ENCODE assay signal across 16 mouse cellular contexts in genomic region chr10:79806331-79806730, GRCm38 (mm10). TPM values are rescaled to one million over a fixed set of nuclear protein-coding genes. Genes with fewer than 3 reads are reported as not detected.
A peak's percentile ranks its signal among the peaks of the same experiment; 100 is the strongest.
DNase-seq lines count a peak whose midpoint lies in the region; ATAC-seq and TF ChIP-seq lines count a peak whose summit lies in the region.
"Had no signal": no experiment of that assay in that cellular context is flagged by ENCODE, and none has a peak within 500 bp of the region (broad histone marks: within the 10 kb centered on the region; RNA-seq: fewer than 3 reads in every experiment).

No protein-coding gene starts in this region.

- H3K9ac ChIP-seq in kidney, embryonic 15.5 days: no peak overlapping the region
- H3K9ac ChIP-seq: intestine, embryonic 15.5 days; liver, embryonic 15.5 days had no signal

- no peaks in the 10 kb centered on the region for H3K27me3 ChIP-seq in heart, embryonic 10.5 days (ENCODE audit: insufficient read depth, poor library complexity, severe bottlenecking)
- H3K27me3 ChIP-seq in kidney, embryonic 15.5 days: no peaks in the 10 kb centered on the region
- peaks cover 4% of the 10 kb centered on the region; the same call in 1 of the 2 replicates for H3K27me3 ChIP-seq in E14TG2a.4 (ENCODE audit: insufficient read depth, low read length)
- H3K27me3 ChIP-seq in embryonic facial prominence, embryonic 10.5 days (replicated peaks; ENCODE audit: low read depth, poor library complexity, severe bottlenecking): no peaks in the 10 kb centered on the region
- H3K27me3 ChIP-seq: intestine, embryonic 15.5 days; liver, embryonic 15.5 days had no signal

- ATAC-seq in kidney, embryonic 15.5 days (replicated peaks; ENCODE audit: low FRiP score): no peak
- ATAC-seq: CD4-positive, CD25-positive, alpha-beta regulatory T cell, adult 4 months; forebrain, embryonic 14.5 days had no signal

- H3K4me2 ChIP-seq in kidney, embryonic 15.5 days: no peak overlapping the region
- H3K4me2 ChIP-seq: intestine, embryonic 15.5 days; liver, embryonic 15.5 days had no signal

- peaks cover 28% of the 10 kb centered on the region for H3K36me3 ChIP-seq in heart, embryonic 10.5 days
- H3K36me3 ChIP-seq in kidney, embryonic 15.5 days: peaks cover 43% of the 10 kb centered on the region
- H3K36me3 ChIP-seq in E14TG2a.4 (ENCODE audit: insufficient read depth, low read length): peaks cover 20% of the 10 kb centered on the region
- peaks cover 54% of the 10 kb centered on the region for H3K36me3 ChIP-seq in embryonic facial prominence, embryonic 10.5 days (replicated peaks)
- H3K36me3 ChIP-seq: liver, embryonic 15.5 days had no signal

- H3K9me3 ChIP-seq in heart, embryonic 10.5 days: no peaks in the 10 kb centered on the region
- H3K9me3 ChIP-seq in kidney, embryonic 15.5 days (replicated peaks): no peaks in the 10 kb centered on the region
- H3K9me3 ChIP-seq in E14TG2a.4 (ENCODE audit: low read length): no peaks in the 10 kb centered on the region
- no peaks in the 10 kb centered on the region for H3K9me3 ChIP-seq in embryonic facial prominence, embryonic 10.5 days
- H3K9me3 ChIP-seq: intestine, embryonic 15.5 days; liver, embryonic 15.5 days had no signal

- H3K27ac ChIP-seq in heart, embryonic 10.5 days: peak overlapping the region; percentile 81
- peak overlapping the region; percentile 89; the same call in 1 of the 2 replicates for H3K27ac ChIP-seq in kidney, embryonic 15.5 days
- H3K27ac ChIP-seq in embryonic facial prominence, embryonic 10.5 days (replicated peaks): peak overlapping the region; percentile 87
- H3K27ac ChIP-seq: intestine, embryonic 15.5 days; liver, embryonic 15.5 days had no signal

- peak overlapping the region; percentile 25 for H3K4me3 ChIP-seq in heart, embryonic 10.5 days
- no peak overlapping the region for H3K4me3 ChIP-seq in kidney, embryonic 15.5 days (replicated peaks)
- H3K4me3 ChIP-seq in E14TG2a.4 (replicated peaks; ENCODE audit: low read length): peak overlapping the region; percentile 57
- H3K4me3 ChIP-seq in embryonic facial prominence, embryonic 10.5 days: no peak overlapping the region
- H3K4me3 ChIP-seq: intestine, embryonic 15.5 days; liver, embryonic 15.5 days had no signal

- peaks cover 63% of the 10 kb centered on the region for H3K4me1 ChIP-seq in heart, embryonic 10.5 days
- peaks cover 68% of the 10 kb centered on the region for H3K4me1 ChIP-seq in kidney, embryonic 15.5 days
- peaks cover 81% of the 10 kb centered on the region for H3K4me1 ChIP-seq in E14TG2a.4 (replicated peaks; ENCODE audit: low read depth, low read length)
- H3K4me1 ChIP-seq in embryonic facial prominence, embryonic 10.5 days: peaks cover 68% of the 10 kb centered on the region

- no peak for DNase-seq in heart, embryonic 10.5 days (ENCODE audit: low spot score)
- DNase-seq in heart, adult 18-20 months: no peak
- no peak for DNase-seq in kidney, postnatal 25 days
- DNase-seq in embryonic facial prominence, embryonic 10.5 days (ENCODE audit: low spot score): no peak
- DNase-seq in lung, postnatal 4 days: no peak
- DNase-seq: left cerebral cortex, postnatal 4 days; lung, postnatal 36 days; thymus, postnatal 25 days had no signal

- no peak for TF ChIP-seq CTCF in E14TG2a.4 (conservative IDR thresholded peaks at IDR 0.05; ENCODE audit: low read length)

- WGBS in heart, embryonic 10.5 days: 71% methylated on average over 9 of the region's 9 CpGs
- 72% methylated on average over 9 of the region's 9 CpGs for WGBS in kidney, embryonic 15.5 days
- WGBS in embryonic facial prominence, embryonic 10.5 days: 91% methylated on average over 9 of the region's 9 CpGs

RNA-seq across cellular contexts. Expression of gene Palm, which starts 13.0 kb away (rescaled TPM):
- polyA plus RNA-seq in heart, embryonic 10.5 days (2016; fragmentation: Nextera tagmentation; extraction: Ambion mirVana): 80.7 and 83.1 TPM in 2 replicates
- 10 to 100 TPM; 44.3 to 45.7 TPM for total RNA-seq in heart, adult 18-20 months (2021)
- 144 and 158 TPM in 2 replicates for polyA plus RNA-seq in kidney, embryonic 15.5 days (2015; fragmentation: Nextera tagmentation; extraction: Ambion mirVana)
- 127 and 129 TPM in 2 replicates for polyA plus RNA-seq in embryonic facial prominence, embryonic 10.5 days (2016; fragmentation: Nextera tagmentation; extraction: Ambion mirVana)

RNA-seq across cellular contexts. Expression of gene Misp, which starts 14.5 kb away (rescaled TPM):
- polyA plus RNA-seq in heart, embryonic 10.5 days (2016; fragmentation: Nextera tagmentation; extraction: Ambion mirVana): 0.21 and 0.82 TPM in 2 replicates
- under 1 TPM; 0.42 to 0.67 TPM for total RNA-seq in heart, adult 18-20 months (2021)
- 14.9 and 15.2 TPM in 2 replicates for polyA plus RNA-seq in kidney, embryonic 15.5 days (2015; fragmentation: Nextera tagmentation; extraction: Ambion mirVana)
- 1.7 and 2.2 TPM in 2 replicates for polyA plus RNA-seq in embryonic facial prominence, embryonic 10.5 days (2016; fragmentation: Nextera tagmentation; extraction: Ambion mirVana)

RNA-seq across cellular contexts. Expression of gene Prss57, which starts 15.6 kb away (rescaled TPM):
- not detected in 2 replicates for polyA plus RNA-seq in heart, embryonic 10.5 days (2016; fragmentation: Nextera tagmentation; extraction: Ambion mirVana)
- not detected for total RNA-seq in heart, adult 18-20 months (2021)
- 0.29 TPM in 1 of 2 replicates, not detected in the other for polyA plus RNA-seq in kidney, embryonic 15.5 days (2015; fragmentation: Nextera tagmentation; extraction: Ambion mirVana)
- polyA plus RNA-seq in embryonic facial prominence, embryonic 10.5 days (2016; fragmentation: Nextera tagmentation; extraction: Ambion mirVana): 0.05 TPM in 1 of 2 replicates, not detected in the other
- total RNA-seq: gastrocnemius, postnatal 25 days had no signal
- polyA plus RNA-seq: CD4-positive, CD25-positive, alpha-beta regulatory T cell, adult 4 months; embryonic facial prominence, embryonic 11.5 days; intestine, embryonic 15.5 days had no signal

RNA-seq across cellular contexts. Expression of gene Fstl3, which starts 29.3 kb away (rescaled TPM):
- 7.9 and 8.0 TPM in 2 replicates for polyA plus RNA-seq in heart, embryonic 10.5 days (2016; fragmentation: Nextera tagmentation; extraction: Ambion mirVana)
- total RNA-seq in heart, adult 18-20 months (2021): 1 to 10 TPM; 3.5 to 4.5 TPM
- polyA plus RNA-seq in kidney, embryonic 15.5 days (2015; fragmentation: Nextera tagmentation; extraction: Ambion mirVana): 15.3 and 15.6 TPM in 2 replicates
- 1.9 and 2.2 TPM in 2 replicates for polyA plus RNA-seq in embryonic facial prominence, embryonic 10.5 days (2016; fragmentation: Nextera tagmentation; extraction: Ambion mirVana)

RNA-seq across cellular contexts. Expression of gene Rnf126, which starts 39.6 kb away (rescaled TPM):
- 84.4 and 113 TPM in 2 replicates for polyA plus RNA-seq in heart, embryonic 10.5 days (2016; fragmentation: Nextera tagmentation; extraction: Ambion mirVana)
- 10 to 100 TPM; 22.0 to 23.1 TPM for total RNA-seq in heart, adult 18-20 months (2021)
- 88.5 and 102 TPM in 2 replicates for polyA plus RNA-seq in kidney, embryonic 15.5 days (2015; fragmentation: Nextera tagmentation; extraction: Ambion mirVana)
- 125 and 126 TPM in 2 replicates for polyA plus RNA-seq in embryonic facial prominence, embryonic 10.5 days (2016; fragmentation: Nextera tagmentation; extraction: Ambion mirVana)

Comparison
In these comparisons a context has a peak if more than half of its experiments do, and no peak if none do; other contexts are left out.
1. H3K4me3 ChIP-seq: peak in heart, embryonic 10.5 days (single experiment) and E14TG2a.4 (single experiment); none in kidney, embryonic 15.5 days (single experiment) and embryonic facial prominence, embryonic 10.5 days (single experiment).
2. Peak in every context shown above with its lines, with median percentiles within 50 percentile points of each other: H3K27ac ChIP-seq.